Mouse (Mus musculus) olfactory bulb, adult 2 months (tissue): ENCODE results near the gene Sox18.

Experiments
- CTCF ChIP-seq: fragments of 200-500 bp; IDR thresholded peaks from 2 replicates; pipeline ENCODE4 v1.5.1; 2012; ENCODE audit warnings: low read depth, mild to moderate bottlenecking, low read length, moderate library complexity; ENCODE audit not compliant: insufficient read depth
- POLR2A ChIP-seq: fragments of 200-500 bp; IDR thresholded peaks from 2 replicates; pipeline ENCODE4 v1.6.1; 2012; ENCODE audit warnings: mild to moderate bottlenecking, low read depth, low read length, moderate library complexity; ENCODE audit not compliant: insufficient read depth

GRCm38 (mm10) chr2:181644361-181644760 lies 27.1 kb downstream of the Sox18 start:
- TF ChIP-seq CTCF (no peak), POLR2A (no peak)
